30 mouse cellular contexts compared by ENCODE assay signal in the genomic region with DNA sequence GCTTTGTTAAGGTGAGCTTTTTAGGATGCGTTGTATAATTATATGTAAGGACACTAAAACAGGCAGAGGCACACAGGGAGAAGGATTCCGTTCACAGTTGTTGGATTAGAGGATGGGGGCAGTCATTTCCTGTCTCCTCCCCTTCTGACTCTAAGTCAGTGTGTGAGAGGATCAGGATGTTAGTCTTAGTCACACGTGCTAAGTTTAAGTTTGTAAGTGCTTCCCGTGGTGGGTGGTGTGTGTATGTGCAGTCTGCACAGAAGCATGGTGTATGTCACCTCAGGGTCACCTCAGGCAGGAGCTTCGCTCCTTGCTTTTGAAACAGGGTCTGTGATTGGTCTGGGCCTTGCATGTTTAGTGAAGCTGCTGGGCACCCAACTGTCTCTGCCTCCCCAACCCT. TPM values are rescaled to one million over a fixed set of nuclear protein-coding genes. Genes with fewer than 3 reads are reported as not detected.
DNase-seq lines count a peak whose midpoint lies in the region; ATAC-seq and TF ChIP-seq lines count a peak whose summit lies in the region.
"Had no signal": no experiment of that assay in that cellular context is flagged by ENCODE, and none has a peak within 500 bp of the region (broad histone marks: within the 10 kb centered on the region; RNA-seq: fewer than 3 reads in every experiment).

No protein-coding gene starts in this region.

- H3K4me3 ChIP-seq in heart, embryonic 16.5 days (ENCODE audit: low read length) = no peak overlapping the region
- H3K4me3 ChIP-seq in heart, embryonic 10.5 days = no peak overlapping the region
- no peak overlapping the region for H3K4me3 ChIP-seq in lung, embryonic 14.5 days (ENCODE audit: low read depth, low read length)
- H3K4me3 ChIP-seq: forebrain, embryonic 13.5 days; midbrain, embryonic 13.5 days; neural tube, embryonic 13.5 days had no signal

- H3K9me3 ChIP-seq in heart, embryonic 16.5 days (replicated peaks; ENCODE audit: control insufficient read depth, low read length) = 0 out of 2 replicates have a peak, but pooled peaks cover 2% of the 10 kb centered on the region
- H3K9me3 ChIP-seq in heart, embryonic 10.5 days = no peaks in the 10 kb centered on the region
- H3K9me3 ChIP-seq in lung, embryonic 14.5 days (ENCODE audit: low read depth, low read length) = no peaks in the 10 kb centered on the region
- H3K9me3 ChIP-seq: forebrain, embryonic 13.5 days; midbrain, embryonic 13.5 days; neural tube, embryonic 13.5 days had no signal

- peaks cover 46% of the 10 kb centered on the region for H3K36me3 ChIP-seq in heart, embryonic 16.5 days (ENCODE audit: control insufficient read depth, insufficient read depth)
- peaks cover 86% of the 10 kb centered on the region for H3K36me3 ChIP-seq in heart, embryonic 10.5 days
- H3K36me3 ChIP-seq in lung, embryonic 14.5 days (ENCODE audit: insufficient read depth) = peaks cover 83% of the 10 kb centered on the region

- peak; percentile 58 for ATAC-seq in heart, embryonic 16.5 days (replicated peaks; ENCODE audit: extremely low read depth, insufficient read depth, low FRiP score)
- peak; percentile 70; the same call in 1 of the 2 replicates for ATAC-seq in lung, embryonic 14.5 days (ENCODE audit: insufficient read depth)
- ATAC-seq: forebrain, embryonic 13.5 days; inflammation-experienced regulatory T-cells, adult 6 months; midbrain, embryonic 13.5 days; Patski had no signal

- TF ChIP-seq CTCF in lung, embryonic 14.5 days (IDR thresholded peaks at IDR 0.05; ENCODE audit: low read depth) = no peak

- peaks cover 5% of the 10 kb centered on the region for H3K4me1 ChIP-seq in heart, embryonic 16.5 days (ENCODE audit: control insufficient read depth, insufficient read depth, low read length)
- H3K4me1 ChIP-seq in heart, embryonic 10.5 days = peaks cover 6% of the 10 kb centered on the region
- no peaks in the 10 kb centered on the region for H3K4me1 ChIP-seq in lung, embryonic 14.5 days (ENCODE audit: insufficient read depth)
- H3K4me1 ChIP-seq: forebrain, embryonic 13.5 days; neural tube, embryonic 13.5 days had no signal

- no peaks in the 10 kb centered on the region for H3K27me3 ChIP-seq in heart, embryonic 16.5 days (ENCODE audit: control insufficient read depth, insufficient read depth, low read length)
- H3K27me3 ChIP-seq in heart, embryonic 10.5 days (ENCODE audit: insufficient read depth, poor library complexity, severe bottlenecking) = no peaks in the 10 kb centered on the region
- no peaks in the 10 kb centered on the region for H3K27me3 ChIP-seq in lung, embryonic 14.5 days (ENCODE audit: insufficient read depth, low read length)
- H3K27me3 ChIP-seq: forebrain, embryonic 13.5 days; midbrain, embryonic 13.5 days; neural tube, embryonic 13.5 days; Patski had no signal

- no peak overlapping the region for H3K27ac ChIP-seq in heart, embryonic 16.5 days (ENCODE audit: low read length)
- no peak overlapping the region for H3K27ac ChIP-seq in heart, embryonic 10.5 days
- no peak overlapping the region for H3K27ac ChIP-seq in lung, embryonic 14.5 days (ENCODE audit: low read depth)
- H3K27ac ChIP-seq: forebrain, embryonic 13.5 days; hindbrain, embryonic 14.5 days; liver, embryonic 14.5 days; macrophage; midbrain, embryonic 13.5 days; neural tube, embryonic 13.5 days; stomach, postnatal 0 days had no signal

- H3K4me2 ChIP-seq in heart, embryonic 16.5 days (ENCODE audit: low read depth, low read length) = no peak overlapping the region
- H3K4me2 ChIP-seq in lung, embryonic 14.5 days = no peak overlapping the region
- H3K4me2 ChIP-seq: forebrain, embryonic 13.5 days; heart, embryonic 11.5 days; hindbrain, embryonic 14.5 days; midbrain, embryonic 13.5 days; neural tube, embryonic 13.5 days had no signal

- 54% methylated on average over 5 of the region's 5 CpGs for WGBS in heart, embryonic 16.5 days
- WGBS in heart, embryonic 10.5 days = 62% methylated on average over 5 of the region's 5 CpGs
- WGBS in lung, embryonic 14.5 days = 52% methylated on average over 5 of the region's 5 CpGs

- no peak overlapping the region for H3K9ac ChIP-seq in heart, embryonic 16.5 days (ENCODE audit: low read length)
- no peak overlapping the region for H3K9ac ChIP-seq in lung, embryonic 14.5 days
- H3K9ac ChIP-seq: forebrain, embryonic 13.5 days; hindbrain, embryonic 14.5 days; liver, embryonic 14.5 days; midbrain, embryonic 13.5 days; neural tube, embryonic 13.5 days had no signal

- no peak for DNase-seq in heart, embryonic 10.5 days (ENCODE audit: low spot score)
- peak; percentile 42 for DNase-seq in lung, embryonic 14.5 days
- no peak for DNase-seq in lung, postnatal 25 days (ENCODE audit: low spot score)
- DNase-seq in 3T3-L1 (ENCODE audit: low read depth, low spot score) = peak; percentile 11
- peak; percentile 32 for DNase-seq in brain, adult 2 months (ENCODE audit: low read depth, low spot score)
- DNase-seq in urinary bladder, postnatal 36 days (ENCODE audit: low spot score in 2 of 2) = no peak
- DNase-seq: adrenal gland, postnatal 10 days; cerebellum, adult 11 months; cerebellum, adult 9-10 months; cerebellum, postnatal 36 days; gastrocnemius, postnatal 14 days; heart, postnatal 4 days; kidney, adult 9 months; kidney, postnatal 14 days; layer of hippocampus, adult 9-11 months; liver; right cerebral cortex, postnatal 4 days; thymus, adult 18-20 months; thymus, postnatal 25 days had no signal

RNA-seq across cellular contexts. Expression of a gene that starts 35.1 kb away (rescaled TPM):
- 21.5 and 24.8 TPM in 2 replicates for polyA plus RNA-seq in heart, embryonic 16.5 days (2015; fragmentation: Nextera tagmentation; extraction: Ambion mirVana)
- 30.0 and 37.7 TPM in 2 replicates for polyA plus RNA-seq in heart, embryonic 10.5 days (2016; fragmentation: Nextera tagmentation; extraction: Ambion mirVana)
- 43.4 and 45.8 TPM in 2 replicates for polyA plus RNA-seq in lung, embryonic 14.5 days (2014; fragmentation: Nextera tagmentation; extraction: Ambion mirVana)

Comparison
In these comparisons a context has a peak if more than half of its experiments do, and no peak if none do; other contexts are left out.
1. DNase-seq: peak in lung, embryonic 14.5 days (single experiment), 3T3-L1 (single experiment) and brain, adult 2 months (single experiment); none in heart, embryonic 10.5 days (single experiment), lung, postnatal 25 days (single experiment) and urinary bladder, postnatal 36 days (0 of 2).